Mouse (Mus musculus) embryonic facial prominence, embryonic 11.5 days (tissue): Measurements from ENCODE around the gene Olfr1499. TPM values are rescaled to one million over a fixed set of nuclear protein-coding genes. Genes with fewer than 3 reads are reported as not detected.
"Not testable (repeated sequence)": the region's sequence is repeated elsewhere in the genome, so short reads cannot be mapped to it uniquely, and the experiment has no call there.

Experiments
- ATAC-seq: fragments of 200-750 bp; cut with Nextera tagmentation; replicated peaks from 2 replicates; pipeline ENCODE4 v1.8.0; 2017; ENCODE audit warnings: low read depth; ENCODE audit not compliant: insufficient number of reproducible peaks, low FRiP score, low TSS enrichment
- DNase-seq: peaks from one replicate; pipeline ENCODE4 v3.0.0-alpha.2; 2015; ENCODE audit warnings: low spot score
- H3K27ac ChIP-seq: fragments of 300-500 bp; sonication (generic); replicated peaks from 2 replicates; pipeline ENCODE4 v1.5.1; 2014; ENCODE audit warnings: mild to moderate bottlenecking, low read depth, low read length, control low read depth
- H3K27me3 ChIP-seq: fragments of 300-500 bp; sonication (generic); 2 replicates; pipeline ENCODE4 v1.6.1; 2014; ENCODE audit warnings: mild to moderate bottlenecking, low read length, moderate library complexity, mixed read lengths; ENCODE audit not compliant: control insufficient read depth, insufficient read depth
- H3K36me3 ChIP-seq: fragments of 300-500 bp; sonication (generic); replicated peaks from 2 replicates; pipeline ENCODE4 v1.6.1; 2014; ENCODE audit warnings: low read depth, mild to moderate bottlenecking, low read length, moderate library complexity, mixed read lengths; ENCODE audit not compliant: control insufficient read depth, insufficient read depth
- H3K4me1 ChIP-seq: fragments of 300-500 bp; sonication (generic); 2 replicates; pipeline ENCODE4 v1.6.1; 2014; ENCODE audit warnings: low read length, mixed read lengths; ENCODE audit not compliant: control insufficient read depth, insufficient read depth
- H3K4me2 ChIP-seq: fragments of 300-500 bp; sonication (generic); 2 replicates; pipeline ENCODE4 v1.6.1; 2014; ENCODE audit warnings: low read depth, mild to moderate bottlenecking, control low read depth, low read length, moderate library complexity
- H3K4me3 ChIP-seq: fragments of 300-500 bp; sonication (generic); 2 replicates; pipeline ENCODE4 v1.5.1; 2014; ENCODE audit warnings: low read depth, low read length, control low read depth
- H3K9ac ChIP-seq: fragments of 300-500 bp; sonication (generic); replicated peaks from 2 replicates; pipeline ENCODE4 v1.6.1; 2014; ENCODE audit warnings: mild to moderate bottlenecking, control low read depth, low read length
- H3K9me3 ChIP-seq: fragments of 300-500 bp; sonication (generic); replicated peaks from 2 replicates; pipeline ENCODE4 v1.6.1; 2016; ENCODE audit warnings: mild to moderate bottlenecking, low read length, inconsistent platforms, mixed read lengths; ENCODE audit not compliant: control insufficient read depth
- WGBS: fragments of 180-500 bp; shearing (Covaris S2); extraction: QIAGEN DNeasy Blood & Tissue Kit; methylation state at CpG from one replicate; pipeline ENCODE4 v1.1.7; 2014; 5-methylcytosine and 5-hydroxymethylcytosine counted together
- polyA plus RNA-seq: library from polyadenylated mRNA; unstranded; fragments of >200 nt; fragmentation: Nextera tagmentation; extraction: Ambion mirVana; gene quantifications from 2 replicates; pipeline ENCODE4 v1.2.1, GENCODE M21; 2014

The Olfr1499 gene
- polyA plus RNA-seq, 1 experiment from 2014 or later, result not detected

DNA sequence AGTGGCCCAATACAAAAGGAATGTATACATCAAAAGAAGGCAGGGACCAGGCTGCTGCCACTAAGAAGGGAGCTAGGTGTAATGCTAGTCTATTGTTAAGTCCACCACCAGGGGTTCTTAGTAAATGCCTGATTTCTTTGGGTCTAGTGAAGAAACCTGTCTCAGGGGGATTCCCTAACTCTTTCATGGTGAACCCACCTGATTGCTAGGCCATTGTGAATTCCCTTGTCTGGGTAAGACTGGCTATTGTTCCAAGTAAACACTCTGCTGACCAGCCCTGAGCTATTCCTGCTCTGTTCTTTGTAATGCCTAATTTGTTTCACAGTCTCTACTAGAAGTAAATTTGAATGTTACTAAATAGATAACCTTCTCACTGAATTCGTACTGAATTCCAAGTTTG lies 13.8 kb downstream of the Olfr1499 start:
- not testable (repeated sequence) for H3K27ac ChIP-seq, H3K36me3 ChIP-seq, ATAC-seq, DNase-seq, H3K9me3 ChIP-seq, H3K4me1 ChIP-seq, H3K9ac ChIP-seq, H3K4me3 ChIP-seq, H3K27me3 ChIP-seq, H3K4me2 ChIP-seq
- WGBS, result 72% methylated on average over 1 of the region's 1 CpGs

- Histone ChIP-seq H3K4me2 (no peak within 1 kb of the TSS), H3K4me3 (no peak within 1 kb of the TSS), H3K9me3 (no peaks in the 10 kb centered on the region), H3K27ac (no peak within 1 kb of the TSS), H3K4me1 (no peaks in the 10 kb centered on the region), H3K36me3 (no peaks in the 10 kb centered on the region), H3K9ac (no peak within 1 kb of the TSS), H3K27me3 (no peaks in the 10 kb centered on the region)
- no peak for DNase-seq
- ATAC-seq, result no peak
These were observed 21.1 kb downstream of the Olfr1499 start, which contains the start of gene Olfr1497 for GRCm38 (mm10) chr19:13798102-13798501. Gene Olfr1497, minus strand, starts transcription at chr19:13798202.

DNA sequence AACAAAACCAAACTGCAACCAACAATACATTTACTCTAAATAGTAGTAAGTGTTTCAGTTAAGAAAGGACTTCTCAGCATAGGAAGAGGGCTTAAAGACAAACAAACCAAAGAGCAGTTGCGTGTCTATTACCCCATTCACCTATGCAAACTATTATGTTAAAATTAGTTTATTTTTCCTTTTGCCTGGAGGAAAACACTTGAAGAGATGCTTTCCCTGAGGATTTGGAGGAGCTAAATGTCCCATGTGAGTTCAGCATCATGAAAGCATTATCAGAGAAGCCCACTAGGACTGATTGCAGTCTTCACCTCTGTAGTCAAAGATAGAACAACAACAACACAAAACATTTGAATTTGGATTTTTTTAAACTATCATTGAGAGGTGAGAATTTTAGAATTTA lies 41.7 kb downstream of the Olfr1499 start, which contains the start of gene Olfr1496:
Gene Olfr1496, plus strand, starts transcription at position 301 of the 400 bp plus-strand sequence.
- ATAC-seq (no peak), DNase-seq (no peak)
- Histone ChIP-seq H3K4me3 (no peak within 1 kb of the TSS), H3K27ac (no peak within 1 kb of the TSS), H3K9ac (no peak within 1 kb of the TSS), H3K4me1 (no peaks in the 10 kb centered on the region), H3K4me2 (no peak within 1 kb of the TSS), H3K36me3 (no peaks in the 10 kb centered on the region), H3K9me3 (no peaks in the 10 kb centered on the region), H3K27me3 (no peaks in the 10 kb centered on the region)
- WGBS, result 66% methylated on average over 1 of the region's 1 CpGs

- Histone ChIP-seq H3K4me3 (no peak overlapping the region), H3K27me3 (no peaks in the 10 kb centered on the region), H3K9ac (no peak overlapping the region), H3K27ac (no peak overlapping the region), H3K4me2 (no peak overlapping the region), H3K9me3 (no peaks in the 10 kb centered on the region), H3K36me3 (no peaks in the 10 kb centered on the region), H3K4me1 (no peaks in the 10 kb centered on the region)
- WGBS, result 88% methylated on average over 9 of the region's 9 CpGs
- ATAC-seq (no peak), DNase-seq (no peak)
These were observed 50.5 kb downstream of the Olfr1499 start for GRCm38 (mm10) chr19:13768565-13769276.

- Histone ChIP-seq H3K27ac (no peak within 1 kb of the TSS), H3K9ac (no peak within 1 kb of the TSS), H3K4me2 (no peak within 1 kb of the TSS), H3K27me3 (no peaks in the 10 kb centered on the region), H3K36me3 (no peaks in the 10 kb centered on the region), H3K4me1 (no peaks in the 10 kb centered on the region), H3K9me3 (no peaks in the 10 kb centered on the region), H3K4me3 (no peak within 1 kb of the TSS)
- 76% methylated on average over 3 of the region's 3 CpGs for WGBS
- DNase-seq, result no peak
- no peak for ATAC-seq
These were observed 54.9 kb downstream of the Olfr1499 start, which contains the start of gene Olfr1495 for GRCm38 (mm10) chr19:13764306-13764705. Gene Olfr1495, plus strand, starts transcription at chr19:13764606.

Other genes with a start within 250 kb of the Olfr1499 start
- not detected in 2 replicates for gene Olfr1484, start 235.9 kb downstream of the Olfr1499 start, polyA plus RNA-seq
- gene Olfr1487, start 202.1 kb downstream of the Olfr1499 start, polyA plus RNA-seq, result not detected in 2 replicates
- not detected in 2 replicates for gene Olfr1489, start 187.8 kb downstream of the Olfr1499 start, polyA plus RNA-seq
- not detected in 2 replicates for gene Olfr1490, start 168.4 kb downstream of the Olfr1499 start, polyA plus RNA-seq
- gene Olfr1491, start 122.2 kb downstream of the Olfr1499 start, polyA plus RNA-seq, result not detected in 2 replicates
- gene Olfr1493-ps1, start 96.2 kb downstream of the Olfr1499 start, polyA plus RNA-seq, result not detected in 2 replicates
- not detected in 2 replicates for gene Olfr1494, start 79.7 kb downstream of the Olfr1499 start, polyA plus RNA-seq
- gene Olfr1495, start 54.8 kb downstream of the Olfr1499 start, polyA plus RNA-seq, result not detected in 2 replicates
- not detected in 2 replicates for gene Olfr1496, start 41.6 kb downstream of the Olfr1499 start, polyA plus RNA-seq
- not detected in 2 replicates for gene Olfr1497, start 21.2 kb downstream of the Olfr1499 start, polyA plus RNA-seq
- gene Olfr1500, start 11.0 kb upstream of the Olfr1499 start, polyA plus RNA-seq, result not detected in 2 replicates
- not detected in 2 replicates for gene Olfr1501, start 31.2 kb upstream of the Olfr1499 start, polyA plus RNA-seq
- gene Olfr1502, start 42.3 kb upstream of the Olfr1499 start, polyA plus RNA-seq, result not detected in 2 replicates
- gene Olfr1504, start 78.5 kb upstream of the Olfr1499 start, polyA plus RNA-seq, result not detected in 2 replicates
- gene Olfr1505, start 94.1 kb upstream of the Olfr1499 start, polyA plus RNA-seq, result not detected in 2 replicates